Mouse (Mus musculus) neural tube, embryonic 13.5 days (tissue): ENCODE measurements at regions not wholly inside any gene's neighbourhood (a gene's known extent, or its start where the extent isn't known, plus 50 kb on each side); places are given as distances from the start of the nearest gene placed in this dataset.
"Not testable (repeated sequence)": the region's sequence is repeated elsewhere in the genome, so short reads cannot be mapped to it uniquely, and the experiment has no call there.

ENCODE experiments used
- ATAC-seq: fragments of 200-750 bp; cut with Nextera tagmentation; 2 replicates; pipeline ENCODE4 v1.8.0; 2017; ENCODE audit warnings: low read depth, mild to moderate bottlenecking, moderate TSS enrichment, moderate library complexity
- H3K27ac ChIP-seq: fragments of 300-500 bp; sonication (generic); replicated peaks from 2 replicates; pipeline ENCODE4 v1.5.1; 2015; ENCODE audit warnings: moderate library complexity, mild to moderate bottlenecking, inconsistent platforms
- H3K27me3 ChIP-seq: fragments of 300-500 bp; sonication (generic); 2 replicates; pipeline ENCODE4 v1.6.1; 2015; ENCODE audit warnings: mild to moderate bottlenecking, inconsistent platforms
- H3K36me3 ChIP-seq: fragments of 300-500 bp; sonication (generic); 2 replicates; pipeline ENCODE4 v1.6.1; 2015; ENCODE audit warnings: mild to moderate bottlenecking, inconsistent platforms
- H3K4me1 ChIP-seq: fragments of 300-500 bp; sonication (generic); replicated peaks from 2 replicates; pipeline ENCODE4 v1.6.1; 2015; ENCODE audit warnings: inconsistent platforms
- H3K4me2 ChIP-seq: fragments of 300-500 bp; sonication (generic); 2 replicates; pipeline ENCODE4 v1.6.1; 2015; ENCODE audit warnings: inconsistent platforms, mild to moderate bottlenecking, moderate library complexity
- H3K4me3 ChIP-seq: fragments of 300-500 bp; sonication (generic); 2 replicates; pipeline ENCODE4 v1.5.1; 2015; ENCODE audit warnings: mild to moderate bottlenecking, inconsistent platforms
- H3K9ac ChIP-seq: fragments of 300-500 bp; sonication (generic); 2 replicates; pipeline ENCODE4 v1.6.1; 2015; ENCODE audit warnings: moderate library complexity, mild to moderate bottlenecking, inconsistent platforms
- H3K9me3 ChIP-seq: fragments of 300-500 bp; sonication (generic); 2 replicates; pipeline ENCODE4 v1.6.1; 2016; ENCODE audit warnings: inconsistent platforms
- WGBS: fragments of 180-500 bp; shearing (Covaris S2); methylation state at CpG from one replicate; pipeline ENCODE4 v1.1.7; 2015; 5-methylcytosine and 5-hydroxymethylcytosine counted together

- H3K4me1 ChIP-seq, H3K9ac ChIP-seq, H3K36me3 ChIP-seq, H3K27ac ChIP-seq, H3K27me3 ChIP-seq, ATAC-seq, H3K9me3 ChIP-seq: not testable (repeated sequence)
- WGBS, result 3% methylated on average over 34 of the region's 40 CpGs
- peak overlapping the region; percentile 41 for H3K4me2 ChIP-seq
- peak overlapping the region; percentile 27 for H3K4me3 ChIP-seq
These were observed 1034.5 kb downstream of the Gm10330 start for GRCm38 (mm10) chr12:22745556-22745955.

DNA sequence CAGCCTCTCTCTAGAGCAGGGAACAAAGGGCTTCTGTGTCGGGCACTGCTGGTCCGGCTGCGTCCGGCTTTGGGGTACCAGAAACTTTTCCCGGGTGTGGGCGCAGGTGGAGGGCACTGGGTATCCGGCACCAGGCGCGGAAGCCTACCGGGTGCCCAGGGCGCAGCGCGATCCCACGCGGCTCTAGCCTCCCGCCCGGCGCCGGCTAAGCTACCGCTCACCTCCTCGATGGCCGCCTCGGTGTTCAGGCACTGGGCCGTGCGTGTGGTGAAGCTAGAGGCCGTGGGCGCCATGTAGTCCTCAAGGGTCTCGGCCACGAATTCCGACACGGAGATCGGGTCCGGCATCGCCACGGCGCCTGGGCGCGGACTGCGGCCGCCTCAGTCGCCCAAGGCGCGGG, 1035.0 kb downstream of the Gm10330 start:
- H3K27me3 ChIP-seq, H3K9me3 ChIP-seq, H3K4me1 ChIP-seq, ATAC-seq, H3K9ac ChIP-seq, H3K27ac ChIP-seq, H3K36me3 ChIP-seq: not testable (repeated sequence)
- peak overlapping the region; percentile 41 for H3K4me2 ChIP-seq
- peak overlapping the region; percentile 27 for H3K4me3 ChIP-seq
- WGBS, result 11% methylated on average over 29 of the region's 43 CpGs
